Mouse (Mus musculus) bone marrow macrophage, adult 2 months (primary cell): ENCODE results near the gene Rhbdd1.

Source experiments
- CTCF ChIP-seq: IDR thresholded peaks from 2 replicates; pipeline ENCODE4 v1.5.1; 2012; ENCODE audit warnings: low read depth, mild to moderate bottlenecking, low read length, moderate library complexity
- POLR2A ChIP-seq: IDR thresholded peaks from 2 replicates; pipeline ENCODE4 v1.6.1; 2012; ENCODE audit warnings: mild to moderate bottlenecking, low read depth, low read length, borderline replicate concordance

DNA sequence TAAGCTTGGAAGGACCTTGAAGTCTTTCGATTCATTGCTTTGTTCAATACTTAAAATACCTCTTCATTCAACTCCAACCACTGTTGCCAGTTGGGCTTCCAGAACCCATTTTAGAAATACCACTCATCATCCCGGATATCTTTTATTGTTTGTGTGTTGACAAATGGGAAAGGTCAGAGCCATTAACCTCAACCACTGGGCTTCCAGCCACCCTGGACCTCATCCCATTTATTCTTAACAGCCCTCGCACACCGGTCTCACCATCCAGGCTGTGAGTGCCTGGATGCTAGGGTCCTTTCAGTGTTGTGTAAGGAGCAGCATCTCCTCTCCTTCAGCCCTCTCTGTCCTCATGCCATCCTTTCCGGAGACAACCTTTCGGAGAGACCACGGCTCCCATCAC, 129.8 kb downstream of the Rhbdd1 start:
- no peak for TF ChIP-seq CTCF
- no peak for TF ChIP-seq POLR2A
